Mouse (Mus musculus): ENCODE results near the gene Zfp980. TPM values are rescaled to one million over a fixed set of nuclear protein-coding genes. Genes with fewer than 3 reads are reported as not detected.
"Not testable (repeated sequence)": the region's sequence is repeated elsewhere in the genome, so short reads cannot be mapped to it uniquely, and the experiment has no call there.

Gene Zfp980
- polyA plus RNA-seq, 2 experiments, result not detected

DNA sequence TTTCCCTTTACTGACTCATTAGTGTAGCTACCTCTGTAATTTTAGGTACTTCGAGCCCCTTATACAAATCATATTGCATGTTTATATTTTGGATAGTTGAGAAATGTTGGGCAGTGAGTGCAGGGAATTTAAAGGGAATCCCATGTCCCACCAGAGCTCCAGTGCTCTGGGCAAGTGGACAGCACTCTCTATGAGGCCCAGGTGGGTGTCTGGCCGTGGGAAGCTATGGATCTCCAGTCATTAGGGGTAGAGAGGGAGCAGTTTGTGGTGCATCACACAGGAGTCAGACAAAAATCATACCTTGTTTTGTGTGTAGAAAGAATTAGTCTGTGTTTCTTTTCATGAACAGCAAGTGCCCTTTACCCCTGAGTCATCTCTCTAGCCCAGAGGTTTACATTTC, 15.6 kb downstream of the Zfp980 start:
- H3K36me3 ChIP-seq (replicated peaks; ENCODE audit: control insufficient read depth, insufficient read depth, low read depth); H3K4me2 ChIP-seq (ENCODE audit: low read depth); DNase-seq (ENCODE audit: low read depth in 3 of 3, low spot score in 3 of 3); H3K9me3 ChIP-seq (ENCODE audit: control insufficient read depth, low read length); H3K27me3 ChIP-seq (ENCODE audit: control insufficient read depth, insufficient read depth, low read length); H3K27ac ChIP-seq; ATAC-seq (ENCODE audit: insufficient read depth); H3K9ac ChIP-seq (replicated peaks); H3K4me1 ChIP-seq (replicated peaks; ENCODE audit: control insufficient read depth in 2 of 2, insufficient read depth in 2 of 2, low read length in 1 of 2); H3K4me3 ChIP-seq (ENCODE audit: insufficient read depth in 1 of 2, low read depth in 2 of 2, low read length in 2 of 2): not testable (repeated sequence)
- WGBS (ENCODE audit: insufficient replicate concordance), result 35% methylated on average over 2 of the region's 2 CpGs

DNA sequence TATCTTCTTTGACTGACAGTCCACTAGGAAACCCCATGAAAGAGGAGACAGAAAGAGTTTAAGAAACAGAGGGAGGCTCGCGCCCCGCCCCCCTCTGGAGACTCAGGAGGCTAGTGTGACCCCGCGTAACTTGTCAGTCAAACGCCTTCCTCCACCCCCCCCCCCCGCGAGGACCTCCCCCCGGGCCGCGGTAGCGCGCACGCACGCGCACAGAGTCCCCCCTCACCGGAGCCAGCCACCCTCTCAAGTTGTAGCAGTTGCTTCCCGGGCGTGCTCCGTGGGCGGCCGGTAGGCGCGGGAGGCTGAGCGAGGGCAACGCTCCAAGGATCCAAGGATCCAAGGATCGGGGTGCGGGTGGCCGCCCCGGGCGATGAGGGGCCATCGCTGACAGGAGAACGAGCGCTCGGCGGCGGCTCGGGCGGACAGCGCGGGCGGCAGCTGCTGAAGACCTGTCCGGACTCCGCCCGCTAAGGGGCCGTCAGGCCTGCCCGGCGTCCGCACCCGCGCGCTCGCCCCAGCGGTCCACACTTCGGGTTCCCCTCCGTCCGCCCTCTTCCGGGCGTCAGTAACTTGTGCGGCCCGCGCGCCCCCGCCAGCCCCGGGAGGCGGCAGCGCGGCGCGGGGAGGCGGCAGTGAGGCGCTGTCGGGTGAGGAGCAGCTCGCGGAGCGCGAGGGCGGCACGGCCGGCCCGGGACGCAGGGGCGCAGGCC, 74.6 kb downstream of the Zfp980 start:
- not testable (repeated sequence) for H3K9ac ChIP-seq (replicated peaks); H3K27me3 ChIP-seq (ENCODE audit: control insufficient read depth, insufficient read depth, low read length); H3K27ac ChIP-seq; H3K9me3 ChIP-seq (ENCODE audit: control insufficient read depth, low read length); H3K4me1 ChIP-seq (replicated peaks; ENCODE audit: control insufficient read depth in 2 of 2, insufficient read depth in 2 of 2, low read length in 1 of 2); DNase-seq (ENCODE audit: low read depth in 3 of 3, low spot score in 3 of 3); H3K4me3 ChIP-seq (ENCODE audit: insufficient read depth in 1 of 2, low read depth in 2 of 2, low read length in 2 of 2); H3K36me3 ChIP-seq (replicated peaks; ENCODE audit: control insufficient read depth, insufficient read depth, low read depth)
- WGBS (ENCODE audit: insufficient replicate concordance), result 3% methylated on average over 37 of the region's 83 CpGs
- peak; percentile 79 for ATAC-seq (ENCODE audit: insufficient read depth)
- peak overlapping the region; percentile 13; the same call in 1 of the 2 replicates for H3K4me2 ChIP-seq (ENCODE audit: low read depth)

DNA sequence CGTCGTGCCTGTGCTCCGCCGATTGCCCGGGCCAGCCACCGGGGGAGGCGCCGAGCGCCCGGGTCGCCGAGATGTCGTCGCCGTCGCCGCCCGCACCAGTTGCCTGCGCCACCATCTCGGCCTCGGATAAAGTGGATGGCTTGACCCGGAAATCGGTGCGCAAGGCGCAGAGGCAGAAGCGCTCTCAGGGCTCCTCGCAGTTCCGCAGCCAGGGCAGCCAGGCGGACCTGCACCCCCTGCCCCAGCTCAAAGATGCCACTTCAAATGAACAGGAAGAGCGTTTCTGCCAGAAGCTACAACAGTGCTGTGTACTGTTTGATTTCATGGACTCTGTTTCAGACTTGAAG, 75.1 kb downstream of the Zfp980 start:
- H3K27me3 ChIP-seq (ENCODE audit: control insufficient read depth, insufficient read depth, low read length); H3K4me3 ChIP-seq (ENCODE audit: insufficient read depth in 1 of 2, low read depth in 2 of 2, low read length in 2 of 2); H3K9me3 ChIP-seq (ENCODE audit: control insufficient read depth, low read length); H3K4me2 ChIP-seq (ENCODE audit: low read depth); H3K36me3 ChIP-seq (replicated peaks; ENCODE audit: control insufficient read depth, insufficient read depth, low read depth); H3K4me1 ChIP-seq (replicated peaks; ENCODE audit: control insufficient read depth in 2 of 2, insufficient read depth in 2 of 2, low read length in 1 of 2); H3K27ac ChIP-seq; ATAC-seq (ENCODE audit: insufficient read depth); DNase-seq (ENCODE audit: low read depth in 3 of 3, low spot score in 3 of 3); H3K9ac ChIP-seq (replicated peaks): not testable (repeated sequence)
- no CpG with 5 or more reads among the region's 30 CpGs for WGBS (ENCODE audit: insufficient replicate concordance)

Other genes starting within 250 kb of the Zfp980 start
- 0.02 TPM in 1 of 2 replicates, not detected in the other for gene Zfp990, start 159.9 kb upstream of the Zfp980 start, polyA plus RNA-seq (2012; rRNA removed)
- not detected in 2 replicates for gene Zfp990, start 159.9 kb upstream of the Zfp980 start, polyA plus RNA-seq (2014; fragmentation: Nextera tagmentation; extraction: Ambion mirVana)
- gene Gm13212, start 85.5 kb upstream of the Zfp980 start, polyA plus RNA-seq (2012; rRNA removed), result 0.52 and 1.2 TPM in 2 replicates
- 2.3 and 2.7 TPM in 2 replicates for gene Gm13212, start 85.5 kb upstream of the Zfp980 start, polyA plus RNA-seq (2014; fragmentation: Nextera tagmentation; extraction: Ambion mirVana)
- not detected in 2 replicates for gene Zfp986, start 198.1 kb downstream of the Zfp980 start, polyA plus RNA-seq (2012; rRNA removed)
- not detected in 2 replicates for gene Zfp986, start 198.1 kb downstream of the Zfp980 start, polyA plus RNA-seq (2014; fragmentation: Nextera tagmentation; extraction: Ambion mirVana)